Mouse (Mus musculus) C2C12 (cell line): ENCODE measurements at regions not wholly inside any gene's neighbourhood (a gene's known extent, or its start where the extent isn't known, plus 50 kb on each side); places are given as distances from the start of the nearest gene placed in this dataset.

ENCODE experiments used
- H3K27me3 ChIP-seq: one replicate; pipeline ENCODE4 v1.6.1; 2011; ENCODE audit not compliant: control insufficient read depth, insufficient read depth, insufficient read length
- H3K36me3 ChIP-seq: one replicate; pipeline ENCODE4 v1.6.1; 2011; ENCODE audit not compliant: control insufficient read depth, insufficient read depth
- H3K4me3 ChIP-seq: one replicate; pipeline ENCODE4 v1.5.1; 2011; ENCODE audit warnings: mild to moderate bottlenecking, control low read depth; ENCODE audit not compliant: poor library complexity, insufficient read depth, severe bottlenecking
- H3K79me2 ChIP-seq: one replicate; pipeline ENCODE4 v1.6.1; 2011; ENCODE audit not compliant: control insufficient read depth, insufficient read depth
- H3K79me3 ChIP-seq: one replicate; pipeline ENCODE4 v1.6.1; 2011; ENCODE audit warnings: low read depth, control low read depth
- H3ac ChIP-seq: one replicate; pipeline ENCODE3; 2011; ENCODE audit warnings: low read depth; ENCODE audit not compliant: control insufficient read depth, insufficient read length
- CEBPB ChIP-seq: IDR thresholded peaks from one replicate; pipeline ENCODE4 v1.6.1; 2011; ENCODE audit warnings: low read depth, mild to moderate bottlenecking, control low read depth, moderate library complexity
- CTCF ChIP-seq: IDR thresholded peaks from one replicate; pipeline ENCODE4 v1.5.1; 2011; ENCODE audit not compliant: control insufficient read depth, insufficient read depth, insufficient read length
- FOSL1 ChIP-seq: IDR thresholded peaks from one replicate; pipeline ENCODE4 v1.8.0; 2011; ENCODE audit warnings: mild to moderate bottlenecking, low read length; ENCODE audit not compliant: poor library complexity, insufficient read depth, severe bottlenecking
- MAX ChIP-seq: IDR thresholded peaks from one replicate; pipeline ENCODE4 v1.6.1; 2011; ENCODE audit warnings: mild to moderate bottlenecking, control low read depth
- MYOD1 ChIP-seq: IDR thresholded peaks from one replicate; pipeline ENCODE4 v1.6.1; 2011; ENCODE audit warnings: low read depth; ENCODE audit not compliant: control insufficient read depth, insufficient read length
- MYOG ChIP-seq: IDR thresholded peaks from one replicate; pipeline ENCODE4 v1.6.1; 2011; ENCODE audit not compliant: control insufficient read depth, insufficient read length; ENCODE audit errors: extremely low read depth
- USF1 ChIP-seq: IDR thresholded peaks from one replicate; pipeline ENCODE4 v1.6.1; 2011; ENCODE audit warnings: low read depth, mild to moderate bottlenecking, control low read depth, moderate library complexity

DNA sequence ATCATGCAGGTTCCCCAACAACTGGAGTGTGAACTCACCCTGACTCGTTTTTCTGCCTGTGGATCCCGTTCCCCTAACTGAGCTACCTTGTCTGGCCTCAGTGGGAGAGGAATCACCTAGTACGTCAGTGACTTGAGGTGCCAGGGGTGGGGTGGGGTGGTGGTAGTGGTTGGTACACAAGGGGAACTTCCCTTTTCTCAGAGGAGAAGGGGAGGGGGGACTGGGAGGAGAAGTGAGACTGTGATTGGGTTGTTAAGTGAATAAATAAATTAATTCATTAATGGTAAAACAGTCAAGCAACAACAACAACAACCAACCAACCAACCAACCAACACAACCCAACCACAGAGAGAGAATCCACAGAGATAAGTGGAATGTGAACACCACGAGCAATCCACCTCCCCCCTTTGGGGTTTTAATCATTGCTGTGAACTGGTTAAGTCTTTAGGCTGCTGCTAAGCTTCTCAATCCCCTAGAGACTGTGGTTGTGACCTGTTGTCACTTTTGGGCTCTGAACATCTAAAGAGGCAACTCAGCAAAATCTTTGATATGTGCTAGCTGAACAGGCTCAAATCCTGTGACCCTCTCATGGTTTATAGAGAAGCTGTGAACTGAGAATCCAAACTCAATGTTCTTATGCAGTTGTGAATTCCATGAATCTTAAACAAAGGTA is 111.0 kb upstream of the Fbxo11 start:
- Histone ChIP-seq H3K79me3 (no peaks in the 10 kb centered on the region), H3K36me3 (no peaks in the 10 kb centered on the region), H3K79me2 (no peaks in the 10 kb centered on the region), H3K4me3 (no peak overlapping the region), H3ac (no peak overlapping the region), H3K27me3 (no peaks in the 10 kb centered on the region)
- no peak for TF ChIP-seq MAX
- no peak for TF ChIP-seq MYOD1
- no peak for TF ChIP-seq FOSL1
- no peak for TF ChIP-seq CEBPB
- no peak for TF ChIP-seq CTCF
- TF ChIP-seq MYOG: no peak
- no peak for TF ChIP-seq USF1

- H3K79me3 ChIP-seq: no peaks in the 10 kb centered on the region
- no peaks in the 10 kb centered on the region for H3K79me2 ChIP-seq
- no peak overlapping the region for H3K4me3 ChIP-seq
- H3K36me3 ChIP-seq: no peaks in the 10 kb centered on the region
- H3ac ChIP-seq: no peak overlapping the region
- no peaks in the 10 kb centered on the region for H3K27me3 ChIP-seq
- TF ChIP-seq USF1: no peak
Measured at GRCm38 (mm10) chr17:88190735-88191134, 125.6 kb upstream of the Fbxo11 start.

GRCm38 (mm10) chr17:88191444-88191843 is 126.4 kb upstream of the Fbxo11 start:
- Histone ChIP-seq H3K36me3 (no peaks in the 10 kb centered on the region), H3K4me3 (no peak overlapping the region)
- TF ChIP-seq MYOD1 (no peak), CEBPB (no peak), MYOG (no peak), FOSL1 (no peak), CTCF (no peak), MAX (no peak), USF1 (no peak)

GRCm38 (mm10) chr17:88191930-88192807 is 127.1 kb upstream of the Fbxo11 start:
- H3K36me3 ChIP-seq: no peaks in the 10 kb centered on the region
- H3K79me2 ChIP-seq: no peaks in the 10 kb centered on the region
- H3K79me3 ChIP-seq: no peaks in the 10 kb centered on the region
- H3ac ChIP-seq: no peak overlapping the region
- H3K4me3 ChIP-seq: no peak overlapping the region
- no peaks in the 10 kb centered on the region for H3K27me3 ChIP-seq
- TF ChIP-seq CEBPB (no peak), CTCF (no peak), FOSL1 (no peak), USF1 (no peak), MYOG (no peak), MAX (no peak), MYOD1 (no peak)

More at GRCm38 (mm10) chr17:88191444-88191843, 126.4 kb upstream of the Fbxo11 start:
- H3ac ChIP-seq: no peak overlapping the region
- no peaks in the 10 kb centered on the region for H3K27me3 ChIP-seq
- no peaks in the 10 kb centered on the region for H3K79me3 ChIP-seq
- H3K79me2 ChIP-seq: no peaks in the 10 kb centered on the region

GRCm38 (mm10) chr17:88194693-88195092 is 129.6 kb upstream of the Fbxo11 start:
- no peaks in the 10 kb centered on the region for H3K27me3 ChIP-seq
- H3K36me3 ChIP-seq: no peaks in the 10 kb centered on the region
- H3ac ChIP-seq: no peak overlapping the region
- no peak overlapping the region for H3K4me3 ChIP-seq
- H3K79me3 ChIP-seq: no peaks in the 10 kb centered on the region
- H3K79me2 ChIP-seq: no peaks in the 10 kb centered on the region
- no peak for TF ChIP-seq MAX
- no peak for TF ChIP-seq USF1
- TF ChIP-seq CEBPB: no peak
- TF ChIP-seq MYOD1: no peak
- TF ChIP-seq FOSL1: no peak
- no peak for TF ChIP-seq MYOG
- no peak for TF ChIP-seq CTCF

DNA sequence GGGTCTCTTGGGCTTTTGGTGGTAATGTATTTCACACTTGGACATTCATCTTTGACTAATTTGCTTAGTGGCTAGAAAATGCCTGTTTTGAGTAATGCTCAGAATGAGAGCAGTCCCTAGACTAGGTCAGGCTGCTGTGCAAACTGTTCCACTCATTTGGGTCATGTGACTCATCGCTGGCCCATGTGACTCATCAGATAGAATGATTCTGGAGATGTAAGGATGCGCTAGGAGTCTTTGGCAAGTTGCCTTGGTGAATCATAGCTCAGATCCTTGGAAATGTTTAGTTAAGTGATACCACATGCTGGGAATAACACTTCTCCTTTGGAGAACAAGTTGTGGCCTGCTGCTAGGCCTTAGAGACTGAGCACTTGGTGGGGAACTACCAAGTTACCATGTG is 130.2 kb upstream of the Fbxo11 start:
- Histone ChIP-seq H3K36me3 (no peaks in the 10 kb centered on the region), H3K4me3 (no peak overlapping the region)
- TF ChIP-seq MAX: peak; percentile 42
- TF ChIP-seq USF1: peak; percentile 98
- TF ChIP-seq CEBPB: no peak
- peak; percentile 34 for TF ChIP-seq MYOD1
- TF ChIP-seq FOSL1: peak; percentile 94

More for the DNA sequence above, 130.2 kb upstream of the Fbxo11 start:
- no peaks in the 10 kb centered on the region for H3K79me3 ChIP-seq
- H3K27me3 ChIP-seq: no peaks in the 10 kb centered on the region
- no peaks in the 10 kb centered on the region for H3K79me2 ChIP-seq
- H3ac ChIP-seq: no peak overlapping the region
